Mouse (Mus musculus) cortical plate, adult 2 months (tissue): ENCODE results near the gene Hbb-y.
"Not testable (repeated sequence)": the region's sequence is repeated elsewhere in the genome, so short reads cannot be mapped to it uniquely, and the experiment has no call there.

Experiments
- CTCF ChIP-seq: fragments of 200-500 bp; IDR thresholded peaks from 2 replicates; pipeline ENCODE4 v1.5.1; 2011; ENCODE audit warnings: mild to moderate bottlenecking, control low read depth, low read length; ENCODE audit not compliant: insufficient read depth; ENCODE audit errors: extremely low read depth
- POLR2A ChIP-seq: fragments of 200-500 bp; IDR thresholded peaks from 2 replicates; pipeline ENCODE4 v1.6.1; 2011; ENCODE audit warnings: mild to moderate bottlenecking, low read length, control low read depth; ENCODE audit not compliant: insufficient read depth; ENCODE audit errors: extremely low read depth

GRCm38 (mm10) chr7:103808120-103808519 lies 44.9 kb downstream of the Hbb-y start:
- TF ChIP-seq CTCF, POLR2A: not testable (repeated sequence)
